Mouse (Mus musculus): ENCODE data around the gene Amotl2.

DNA sequence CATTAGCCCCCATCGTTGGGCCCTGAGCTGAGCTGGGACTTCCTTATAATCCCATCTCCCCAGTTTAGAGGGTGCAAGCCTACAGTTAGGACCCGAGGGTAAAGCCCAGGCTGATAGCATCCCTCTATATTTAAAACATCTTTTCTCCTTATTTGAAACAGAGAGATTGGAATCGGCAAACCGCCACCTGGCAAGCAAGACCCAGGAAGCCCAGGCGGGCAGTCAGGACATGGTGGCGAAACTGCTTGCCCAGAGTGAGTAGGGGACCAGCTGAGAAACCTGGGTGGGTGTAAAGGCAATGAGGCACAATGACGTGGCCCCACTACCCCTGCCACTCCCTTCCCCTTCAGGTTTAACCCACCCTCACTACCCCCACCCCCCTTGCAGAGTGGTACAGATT is 8.5 kb downstream of the Amotl2 start:
- no peak for TF ChIP-seq POLR2A (IDR thresholded peaks at IDR 0.05; ENCODE audit: insufficient read depth, low read depth, low read length)
- TF ChIP-seq CTCF (IDR thresholded peaks at IDR 0.05), result no peak
